Mouse (Mus musculus) midbrain, embryonic 14.5 days (tissue): Measurements from ENCODE around the gene Kat2b. TPM values are rescaled to one million over a fixed set of nuclear protein-coding genes. Genes with fewer than 3 reads are reported as not detected.
"Not testable (repeated sequence)": the region's sequence is repeated elsewhere in the genome, so short reads cannot be mapped to it uniquely, and the experiment has no call there.

Source experiments
- ATAC-seq: fragments of 200-750 bp; cut with Nextera tagmentation; 2 replicates; pipeline ENCODE4 v1.8.0; 2017; ENCODE audit warnings: moderate number of reproducible peaks, moderate library complexity; ENCODE audit not compliant: low FRiP score, low TSS enrichment
- DNase-seq: peaks from one replicate; pipeline ENCODE4 v3.0.0-alpha.2; 2015
- H3K27ac ChIP-seq: fragments of 300-500 bp; sonication (generic); replicated peaks from 2 replicates; pipeline ENCODE4 v1.5.1; 2014; ENCODE audit warnings: mild to moderate bottlenecking, low read depth, low read length, moderate library complexity
- H3K27me3 ChIP-seq: fragments of 300-500 bp; sonication (generic); 2 replicates; pipeline ENCODE4 v1.6.1; 2014; ENCODE audit warnings: low read length, control low read depth, mixed read lengths; ENCODE audit not compliant: control insufficient read depth, insufficient read depth
- H3K36me3 ChIP-seq: fragments of 300-500 bp; sonication (generic); 2 replicates; pipeline ENCODE4 v1.6.1; 2014; ENCODE audit warnings: low read length, control low read depth; ENCODE audit not compliant: control insufficient read depth, insufficient read depth
- H3K4me1 ChIP-seq: fragments of 300-500 bp; sonication (generic); 2 replicates; pipeline ENCODE4 v1.6.1; 2014; ENCODE audit warnings: mild to moderate bottlenecking, antibody characterized with exemption, low read length, control low read depth; ENCODE audit not compliant: control insufficient read depth, insufficient read depth
- H3K4me2 ChIP-seq: fragments of 300-500 bp; sonication (generic); 2 replicates; pipeline ENCODE4 v1.6.1; 2014; ENCODE audit warnings: mild to moderate bottlenecking, low read length, moderate library complexity
- H3K4me3 ChIP-seq: fragments of 300-500 bp; sonication (generic); replicated peaks from 2 replicates; pipeline ENCODE4 v1.5.1; 2014; ENCODE audit warnings: low read depth, low read length
- H3K9ac ChIP-seq: fragments of 300-500 bp; sonication (generic); replicated peaks from 2 replicates; pipeline ENCODE4 v1.6.1; 2014; ENCODE audit warnings: mild to moderate bottlenecking, low read length, moderate library complexity
- H3K9me3 ChIP-seq: fragments of 300-500 bp; sonication (generic); 2 replicates; pipeline ENCODE4 v1.6.1; 2016; ENCODE audit warnings: low read length, control low read depth, mixed read lengths; ENCODE audit not compliant: control insufficient read depth
- WGBS: fragments of 180-500 bp; shearing (Covaris S2); extraction: QIAGEN DNeasy Blood & Tissue Kit; methylation state at CpG from one replicate; pipeline ENCODE4 v1.1.7; 2014; 5-methylcytosine and 5-hydroxymethylcytosine counted together
- polyA plus RNA-seq: library from polyadenylated mRNA; unstranded; fragments of >200 nt; fragmentation: Nextera tagmentation; extraction: Ambion mirVana; gene quantifications from 2 replicates; pipeline ENCODE4 v1.2.1, GENCODE M21; 2014

Kat2b gene
- polyA plus RNA-seq, 1 experiment from 2014 or later = 9.4 TPM

DNA sequence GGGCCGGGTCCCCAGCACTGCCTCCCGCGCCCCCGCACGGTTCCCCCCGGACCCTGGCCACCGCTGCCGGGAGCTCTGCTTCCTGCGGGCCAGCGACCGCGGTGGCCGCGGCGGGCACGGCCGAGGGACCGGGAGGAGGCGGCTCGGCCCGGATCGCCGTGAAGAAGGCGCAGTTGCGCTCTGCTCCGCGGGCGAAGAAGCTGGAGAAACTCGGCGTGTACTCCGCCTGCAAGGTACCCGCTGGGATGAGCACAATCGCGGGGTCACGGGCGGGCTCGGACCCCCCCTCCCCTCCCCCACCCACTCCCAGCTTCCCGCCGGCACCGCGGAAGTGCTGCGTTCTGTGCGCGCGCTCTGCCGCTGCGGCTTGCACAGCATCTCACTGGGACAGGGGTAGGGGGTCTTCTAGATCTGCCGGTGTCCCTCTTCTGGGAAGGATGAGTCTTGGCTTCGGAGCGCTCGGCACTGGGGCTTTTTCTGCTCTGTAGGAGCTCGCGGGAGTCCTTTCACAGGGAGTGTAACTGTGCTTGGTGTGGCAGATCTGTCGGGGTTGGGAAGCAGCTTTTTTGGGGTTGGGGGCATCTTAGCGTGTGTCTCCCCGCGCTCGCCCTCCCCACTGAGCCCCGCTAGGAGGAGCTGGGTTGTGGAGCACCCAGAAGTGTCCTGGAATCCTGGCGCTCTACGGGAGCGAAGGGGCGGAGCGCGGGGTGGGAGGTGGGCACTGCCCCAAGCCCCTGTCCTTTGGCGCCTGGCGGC lies 863 bp downstream of the Kat2b start:
- WGBS = under 1% methylated on average over 67 of the region's 67 CpGs
- Histone ChIP-seq H3K4me2 (peak overlapping the region; percentile 87), H3K36me3 (no peaks in the 10 kb centered on the region), H3K27ac (peak overlapping the region; percentile 97), H3K27me3 (no peaks in the 10 kb centered on the region), H3K9me3 (no peaks in the 10 kb centered on the region), H3K9ac (peak overlapping the region; percentile 96), H3K4me1 (peaks cover 25% of the 10 kb centered on the region), H3K4me3 (peak overlapping the region; percentile 91)
- ATAC-seq (peak; percentile 73), DNase-seq (peak; percentile 79)

DNA sequence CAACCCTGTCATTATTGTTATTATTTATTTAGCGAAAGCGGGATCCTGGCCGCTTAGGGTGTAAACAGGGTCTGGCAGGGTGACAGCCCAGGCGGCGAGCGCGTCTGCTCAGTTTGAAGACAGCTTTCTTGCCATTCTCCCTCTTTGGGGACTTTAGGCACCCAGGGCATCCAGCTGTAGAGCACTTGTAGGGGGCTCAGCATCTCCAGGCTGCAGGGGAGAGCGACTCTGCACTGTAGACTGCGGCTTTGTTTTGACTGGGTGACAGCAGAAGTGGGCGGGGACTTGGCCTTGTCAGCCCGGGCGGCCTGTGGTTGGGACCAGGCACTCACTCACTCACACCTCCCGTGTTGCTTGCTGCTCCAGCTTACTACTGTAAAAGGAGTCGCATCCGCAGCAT lies 1.5 kb downstream of the Kat2b start:
- H3K36me3 ChIP-seq = no peaks in the 10 kb centered on the region
- H3K4me2 ChIP-seq = peak overlapping the region; percentile 87
- no peaks in the 10 kb centered on the region for H3K27me3 ChIP-seq
- WGBS = 0% methylated on average over 15 of the region's 15 CpGs
- H3K9me3 ChIP-seq = no peaks in the 10 kb centered on the region
- DNase-seq (peak; percentile 87), ATAC-seq (peak; percentile 84)
- H3K4me1 ChIP-seq = peaks cover 25% of the 10 kb centered on the region
- peak overlapping the region; percentile 91 for H3K4me3 ChIP-seq
- H3K27ac ChIP-seq = peak overlapping the region; percentile 97
- peak overlapping the region; percentile 96 for H3K9ac ChIP-seq

DNA sequence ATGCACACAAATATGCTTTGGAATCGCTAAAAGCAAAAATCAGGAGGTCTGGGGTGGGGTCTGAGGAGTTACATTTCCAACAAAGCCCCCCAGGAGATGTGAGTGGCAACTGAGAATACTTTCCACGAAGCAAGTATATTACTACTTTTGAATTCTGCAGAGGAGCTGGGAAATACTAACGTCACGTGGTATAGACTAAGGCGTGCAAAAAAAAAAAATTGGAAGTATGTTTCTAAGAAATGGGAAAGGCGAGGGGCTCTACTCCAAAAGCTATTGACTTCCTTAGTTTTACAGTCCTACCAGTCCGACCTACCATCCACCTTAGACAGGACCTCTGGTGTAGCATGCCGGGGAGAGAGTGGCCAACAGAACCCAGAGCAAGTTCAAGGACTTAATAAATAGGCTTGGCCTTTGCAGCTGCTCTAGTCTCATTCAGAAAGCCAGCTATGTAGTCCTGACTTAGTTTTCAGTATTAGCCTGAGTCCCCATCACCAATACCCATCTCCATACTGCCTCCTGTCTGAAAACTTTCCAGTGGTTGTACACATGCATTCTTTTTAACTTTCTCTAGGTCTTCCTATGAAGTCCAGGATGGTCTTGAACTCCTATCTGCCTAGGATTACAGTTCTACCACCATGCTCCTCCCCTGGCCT lies 2.2 kb downstream of the Kat2b start:
- peak overlapping the region; percentile 91 for H3K4me3 ChIP-seq
- no peak for DNase-seq
- H3K9ac ChIP-seq = peak overlapping the region; percentile 96
- 34% methylated on average over 8 of the region's 8 CpGs for WGBS
- no peaks in the 10 kb centered on the region for H3K36me3 ChIP-seq
- peak overlapping the region; percentile 97 for H3K27ac ChIP-seq
- no peaks in the 10 kb centered on the region for H3K9me3 ChIP-seq
- ATAC-seq = no peak
- H3K4me1 ChIP-seq = peaks cover 25% of the 10 kb centered on the region
- no peaks in the 10 kb centered on the region for H3K27me3 ChIP-seq
- H3K4me2 ChIP-seq = peak overlapping the region; percentile 87

DNA sequence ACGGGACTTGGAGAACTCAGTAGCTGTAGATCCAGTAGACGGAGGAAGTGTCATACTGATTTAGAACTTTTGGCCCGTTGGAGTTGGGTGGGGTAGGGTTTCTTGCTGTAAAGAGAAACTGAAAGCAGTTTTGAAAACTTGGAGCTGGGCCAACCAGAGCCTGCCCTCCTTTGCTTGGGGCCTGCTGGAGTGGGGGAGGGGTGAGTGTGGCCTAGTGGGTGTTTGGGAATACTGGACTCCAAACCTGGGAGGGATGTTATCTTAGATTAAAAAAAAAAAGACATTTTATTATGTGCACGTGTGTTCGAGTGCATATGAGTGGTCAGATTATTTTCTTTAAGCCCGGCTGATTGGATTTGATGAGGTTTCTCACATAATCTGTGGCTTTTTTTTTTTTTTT lies 3.2 kb downstream of the Kat2b start:
- H3K4me1 ChIP-seq = peaks cover 25% of the 10 kb centered on the region
- H3K27ac ChIP-seq = 0 out of 2 replicates have a peak overlapping the region, but pooled peaks have one; percentile 26
- H3K9ac ChIP-seq = no peak overlapping the region
- H3K36me3 ChIP-seq = no peaks in the 10 kb centered on the region
- no peak overlapping the region for H3K4me3 ChIP-seq
- peak overlapping the region; percentile 87; the same call in 1 of the 2 replicates for H3K4me2 ChIP-seq
- DNase-seq (peak; percentile 71), ATAC-seq (no peak)
- no peaks in the 10 kb centered on the region for H3K27me3 ChIP-seq
- 33% methylated on average over 6 of the region's 6 CpGs for WGBS
- H3K9me3 ChIP-seq = no peaks in the 10 kb centered on the region

DNA sequence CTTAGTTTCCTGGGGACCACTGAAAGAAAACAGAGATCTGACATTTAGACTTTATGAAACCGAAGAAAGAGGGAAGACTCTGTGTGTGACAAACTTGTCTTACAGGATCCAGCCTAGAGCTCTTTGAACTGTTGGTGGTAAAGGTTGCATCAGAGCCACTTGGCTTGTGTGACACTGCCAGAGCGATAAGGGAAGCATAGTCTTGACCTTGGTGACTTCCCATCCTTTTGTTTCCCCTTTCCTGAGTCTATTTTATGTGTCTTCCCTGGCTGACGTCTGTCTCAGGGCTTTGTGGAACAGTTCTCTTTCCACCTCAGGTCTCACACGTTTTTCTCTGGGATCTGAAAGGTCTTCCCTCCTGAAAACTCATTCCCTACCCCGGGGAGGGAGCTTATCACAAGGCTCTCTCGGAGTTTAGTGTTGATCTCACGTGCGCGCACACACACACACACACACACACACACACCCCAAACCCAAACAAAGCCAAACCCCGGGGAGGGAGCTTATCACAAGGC lies 3.8 kb downstream of the Kat2b start:
- ATAC-seq (no peak), DNase-seq (peak; percentile 15)
- 29% methylated on average over 10 of the region's 10 CpGs for WGBS
- Histone ChIP-seq H3K9ac (no peak overlapping the region), H3K27me3 (no peaks in the 10 kb centered on the region), H3K27ac (no peak overlapping the region), H3K4me2 (no peak overlapping the region; the same call in 1 of the 2 replicates), H3K4me3 (no peak overlapping the region), H3K9me3 (no peaks in the 10 kb centered on the region), H3K4me1 (peaks cover 25% of the 10 kb centered on the region), H3K36me3 (no peaks in the 10 kb centered on the region)

DNA sequence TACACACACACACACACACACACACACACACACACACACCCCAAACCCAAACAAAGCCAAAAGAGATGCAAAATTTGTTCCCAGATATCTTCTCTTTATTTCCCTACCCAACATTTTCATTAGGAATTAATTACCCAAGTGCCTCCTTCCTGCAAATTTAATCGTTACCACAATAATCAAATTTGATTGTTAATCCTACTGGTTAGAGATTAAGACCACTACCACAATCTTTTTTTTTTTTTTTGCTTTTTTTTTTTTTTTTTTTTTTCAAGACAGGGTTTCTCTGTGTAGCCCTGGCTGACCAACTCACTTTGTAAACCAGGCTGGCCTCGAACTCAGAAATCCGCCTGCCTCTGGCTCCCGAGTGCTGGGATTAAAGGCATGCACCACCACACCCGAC lies 4.3 kb downstream of the Kat2b start:
- not testable (repeated sequence) for H3K9ac ChIP-seq, H3K27ac ChIP-seq, H3K4me3 ChIP-seq, H3K9me3 ChIP-seq, H3K4me2 ChIP-seq, DNase-seq, ATAC-seq, H3K27me3 ChIP-seq, H3K36me3 ChIP-seq
- 94% methylated on average over 5 of the region's 5 CpGs for WGBS
- peaks cover 23% of the 10 kb centered on the region for H3K4me1 ChIP-seq

DNA sequence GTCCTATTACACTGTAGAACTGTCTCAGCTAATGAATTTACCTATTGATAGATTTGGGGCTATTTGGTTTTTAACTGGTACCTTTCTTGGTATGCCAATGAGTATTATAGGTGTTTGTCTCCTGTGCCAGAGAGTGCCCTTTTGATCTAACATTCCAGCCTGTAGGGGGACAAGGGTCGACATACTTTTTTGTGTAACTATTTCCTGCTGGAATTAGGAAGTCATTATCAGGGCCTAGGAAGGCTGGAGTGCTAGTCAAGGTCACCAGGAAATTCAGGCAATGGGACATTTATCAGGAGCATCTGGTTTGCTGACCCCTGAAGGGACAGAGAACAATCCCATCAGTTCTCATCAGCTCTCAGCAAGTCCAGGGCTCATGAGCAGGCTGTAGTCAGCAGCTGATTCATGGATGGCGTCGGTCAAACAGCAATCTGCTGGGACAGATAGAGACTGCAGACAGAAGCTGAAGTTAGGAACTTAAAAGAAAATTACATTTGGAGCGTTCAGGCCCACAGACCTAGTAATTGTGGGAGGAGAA lies 6.4 kb downstream of the Kat2b start:
- WGBS = 86% methylated on average over 4 of the region's 4 CpGs
- DNase-seq = no peak

DNA sequence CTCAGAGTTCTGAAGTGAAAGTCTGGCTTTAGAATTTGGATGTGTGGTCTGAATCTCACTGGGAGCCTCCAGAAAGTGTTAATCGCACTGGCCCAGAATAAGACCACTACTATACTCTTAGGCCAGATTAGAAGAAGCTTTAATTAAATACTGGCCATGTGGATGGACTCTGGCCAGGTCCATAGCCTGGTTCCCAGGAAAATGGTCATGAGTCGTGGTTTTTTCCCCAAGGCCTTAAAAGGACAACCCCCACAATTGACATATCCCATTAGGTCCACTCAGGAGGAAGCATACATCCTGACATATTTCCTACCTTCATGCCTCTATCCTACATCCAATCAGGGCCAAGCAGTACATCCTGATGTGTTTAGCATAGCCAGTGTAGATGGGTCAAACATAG lies 10.5 kb downstream of the Kat2b start:
- Histone ChIP-seq H3K9me3 (no peaks in the 10 kb centered on the region), H3K4me3 (no peak overlapping the region), H3K4me2 (no peak overlapping the region), H3K27ac (no peak overlapping the region), H3K9ac (no peak overlapping the region), H3K4me1 (no peaks in the 10 kb centered on the region), H3K27me3 (no peaks in the 10 kb centered on the region), H3K36me3 (no peaks in the 10 kb centered on the region)
- DNase-seq = no peak
- ATAC-seq = no peak
- 80% methylated on average over 2 of the region's 2 CpGs for WGBS

More for the DNA sequence above, 6.4 kb downstream of the Kat2b start:
- Histone ChIP-seq H3K4me2 (no peak overlapping the region), H3K4me1 (peaks cover 18% of the 10 kb centered on the region), H3K9ac (no peak overlapping the region), H3K27ac (no peak overlapping the region), H3K27me3 (no peaks in the 10 kb centered on the region), H3K36me3 (no peaks in the 10 kb centered on the region), H3K4me3 (no peak overlapping the region), H3K9me3 (no peaks in the 10 kb centered on the region)
- no peak for ATAC-seq
